15 mouse cellular contexts compared by ENCODE assay signal in genomic region chr3:98039223-98039622, GRCm38 (mm10). TPM values are rescaled to one million over a fixed set of nuclear protein-coding genes. Genes with fewer than 3 reads are reported as not detected.
DNase-seq lines count a peak whose midpoint lies in the region; ATAC-seq and TF ChIP-seq lines count a peak whose summit lies in the region.
"Had no signal": no experiment of that assay in that cellular context is flagged by ENCODE, and none has a peak within 500 bp of the region (broad histone marks: within the 10 kb centered on the region; RNA-seq: fewer than 3 reads in every experiment).

No protein-coding gene starts in this region.

- peaks cover 95% of the 10 kb centered on the region for H3K4me1 ChIP-seq in kidney, embryonic 15.5 days
- peaks cover 77% of the 10 kb centered on the region for H3K4me1 ChIP-seq in forebrain, embryonic 15.5 days

- no peaks in the 10 kb centered on the region for H3K36me3 ChIP-seq in kidney, embryonic 15.5 days
- H3K36me3 ChIP-seq in forebrain, embryonic 15.5 days: no peaks in the 10 kb centered on the region
- H3K36me3 ChIP-seq: G1E; hindbrain, embryonic 15.5 days; liver, embryonic 15.5 days had no signal

- peak overlapping the region; percentile 87 for H3K27ac ChIP-seq in gastrocnemius, adult 2 months
- peak overlapping the region; percentile 68; the same call in 1 of the 2 replicates for H3K27ac ChIP-seq in kidney, embryonic 15.5 days
- peak overlapping the region; percentile 79 for H3K27ac ChIP-seq in forebrain, embryonic 15.5 days (replicated peaks)
- H3K27ac ChIP-seq: hindbrain, embryonic 15.5 days; liver, embryonic 15.5 days had no signal

- no peaks in the 10 kb centered on the region for H3K9me3 ChIP-seq in kidney, embryonic 15.5 days (replicated peaks)
- H3K9me3 ChIP-seq in forebrain, embryonic 15.5 days: no peaks in the 10 kb centered on the region
- H3K9me3 ChIP-seq: hindbrain, embryonic 15.5 days; liver, embryonic 15.5 days had no signal

- 18% methylated on average over 5 of the region's 5 CpGs for WGBS in kidney, embryonic 15.5 days
- WGBS in forebrain, embryonic 15.5 days: 50% methylated on average over 5 of the region's 5 CpGs

- intact Hi-C loops in gastrocnemius, adult 2 months (cut with DNase I): no loop called here

- no peaks in the 10 kb centered on the region for H3K27me3 ChIP-seq in kidney, embryonic 15.5 days
- H3K27me3 ChIP-seq in Patski: no peaks in the 10 kb centered on the region
- no peaks in the 10 kb centered on the region for H3K27me3 ChIP-seq in forebrain, embryonic 15.5 days
- H3K27me3 ChIP-seq: hindbrain, embryonic 15.5 days; liver, embryonic 15.5 days; megakaryocyte, embryonic 14.5 days had no signal

- ATAC-seq in kidney, embryonic 15.5 days (replicated peaks; ENCODE audit: low FRiP score): no peak
- peak; percentile 9 for ATAC-seq in Patski
- no peak for ATAC-seq in forebrain, embryonic 15.5 days (replicated peaks)

- in situ Hi-C loops in Patski (cut with MboI; ENCODE audit: low pct_unique_long_range_greater_than_20kb): no loop called here

- H3K4me3 ChIP-seq in gastrocnemius, adult 2 months: no peak overlapping the region
- no peak overlapping the region for H3K4me3 ChIP-seq in kidney, embryonic 15.5 days (replicated peaks)
- H3K4me3 ChIP-seq in forebrain, embryonic 15.5 days: no peak overlapping the region
- H3K4me3 ChIP-seq: hindbrain, embryonic 15.5 days; liver, embryonic 15.5 days; megakaryocyte, embryonic 14.5 days had no signal

- CTCF ChIA-PET in Patski (lab: Charles Lee): interaction anchor here (1.3 kb wide), 1 partner anchor 13 kb away, joined by 6 read pairs; no protein-coding TSS in a partner anchor

- POLR2A ChIA-PET in Patski (lab: Charles Lee): interaction anchor here (1.0 to 1.4 kb wide), 2 partner anchors 9 to 25 kb away, joined by 4 to 5 read pairs; partner anchors contain the start of gene Notch2

- H3K9ac ChIP-seq in kidney, embryonic 15.5 days: no peak overlapping the region
- H3K9ac ChIP-seq in forebrain, embryonic 15.5 days (replicated peaks): no peak overlapping the region
- H3K9ac ChIP-seq: hindbrain, embryonic 15.5 days; liver, embryonic 15.5 days had no signal

- TF ChIP-seq CTCF in gastrocnemius, adult 2 months (IDR thresholded peaks at IDR 0.05): no peak
- no peak for TF ChIP-seq CTCF in Patski (IDR thresholded peaks at IDR 0.05)

- no peak for DNase-seq in gastrocnemius, adult 2 months
- no peak for DNase-seq in gastrocnemius, adult 18-20 months (ENCODE audit: low spot score)
- no peak for DNase-seq in kidney, postnatal 10 days
- DNase-seq in Patski (ENCODE audit: low read depth, low spot score) (no peak), liver (no peak)
- DNase-seq in frontal cortex, postnatal 10 days (ENCODE audit: low spot score in 2 of 2): no peak
- DNase-seq: B cell, adult 2 months; cerebellum, adult 8-10 months; kidney, postnatal 36 days had no signal

- no peak overlapping the region for H3K4me2 ChIP-seq in kidney, embryonic 15.5 days
- H3K4me2 ChIP-seq in forebrain, embryonic 15.5 days (replicated peaks): no peak overlapping the region
- H3K4me2 ChIP-seq: hindbrain, embryonic 15.5 days; liver, embryonic 15.5 days had no signal

RNA-seq across cellular contexts. Expression of gene Notch2, which starts 25.9 kb away (rescaled TPM):
- 10 to 100 TPM in 1 of 2 experiments, 1 to 10 TPM in 1; 8.7 to 10.3 TPM for total RNA-seq in gastrocnemius, adult 2 months (2021)
- total RNA-seq in gastrocnemius, adult 18-20 months (2021): 1 to 10 TPM; 6.6 to 8.3 TPM
- 33.1 and 33.8 TPM in 2 replicates for polyA plus RNA-seq in kidney, embryonic 15.5 days (2015; fragmentation: Nextera tagmentation; extraction: Ambion mirVana)
- 65.2 TPM for polyA plus RNA-seq in Patski (2021)
- 17.8 and 18.9 TPM in 2 replicates for polyA plus RNA-seq in forebrain, embryonic 15.5 days (2015; fragmentation: Nextera tagmentation; extraction: Ambion mirVana)
- polyA plus RNA-seq: G1E had no signal
